In genomic region chr2:60910820-60911219, GRCm38 (mm10) we compare ENCODE assay signal across 8 mouse cellular contexts. TPM values are rescaled to one million over a fixed set of nuclear protein-coding genes. Genes with fewer than 3 reads are reported as not detected.
DNase-seq lines count a peak whose midpoint lies in the region; ATAC-seq and TF ChIP-seq lines count a peak whose summit lies in the region.

No protein-coding gene starts in this region.

- H3K9ac ChIP-seq in forebrain, embryonic 16.5 days (replicated peaks; ENCODE audit: low read depth, low read length) = no peak overlapping the region
- H3K9ac ChIP-seq in forebrain, embryonic 12.5 days = no peak overlapping the region

- no peaks in the 10 kb centered on the region for H3K27me3 ChIP-seq in forebrain, embryonic 16.5 days (replicated peaks; ENCODE audit: control insufficient read depth, insufficient read depth, low read length)
- H3K27me3 ChIP-seq in forebrain, embryonic 12.5 days = no peaks in the 10 kb centered on the region

- DNase-seq in heart, adult 9 months (ENCODE audit: low spot score in 2 of 2) = peak; percentile 73 to 84
- DNase-seq in large intestine, adult 2 months (ENCODE audit: low read depth, low spot score) = peak; percentile 36
- DNase-seq in lung, postnatal 36 days = peak; percentile 87
- DNase-seq in thymus, postnatal 0 days (ENCODE audit: low spot score) = no peak
- no peak for DNase-seq in embryo, embryonic 9.5 days (ENCODE audit: extremely low spot score)

- ATAC-seq in forebrain, embryonic 16.5 days = 0 out of 2 replicates have a peak, but pooled peaks have one; percentile 15
- ATAC-seq in forebrain, embryonic 12.5 days (ENCODE audit: low FRiP score) = no peak

- no peak for TF ChIP-seq CTCF in bone marrow macrophage, adult 2 months (IDR thresholded peaks at IDR 0.05; ENCODE audit: low read depth, low read length)

- H3K4me2 ChIP-seq in forebrain, embryonic 16.5 days (ENCODE audit: low read length) = no peak overlapping the region
- no peak overlapping the region for H3K4me2 ChIP-seq in forebrain, embryonic 12.5 days

- no peak for TF ChIP-seq POLR2A in bone marrow macrophage, adult 2 months (IDR thresholded peaks at IDR 0.05; ENCODE audit: borderline replicate concordance, low read depth, low read length)

- H3K27ac ChIP-seq in forebrain, embryonic 16.5 days (ENCODE audit: low read length) = no peak overlapping the region
- no peak overlapping the region for H3K27ac ChIP-seq in forebrain, embryonic 12.5 days
- peak overlapping the region; percentile 71 for H3K27ac ChIP-seq in bone marrow macrophage, adult 2 months (ENCODE audit: insufficient read depth, low read depth, low read length)

- H3K4me1 ChIP-seq in forebrain, embryonic 16.5 days (replicated peaks; ENCODE audit: control insufficient read depth, insufficient read depth, low read length) = no peaks in the 10 kb centered on the region
- peaks cover 8% of the 10 kb centered on the region; the same call in 1 of the 2 replicates for H3K4me1 ChIP-seq in forebrain, embryonic 12.5 days
- H3K4me1 ChIP-seq in bone marrow macrophage, adult 2 months (ENCODE audit: control insufficient read depth, insufficient read depth, low read length) = peaks cover 13% of the 10 kb centered on the region

- no peak overlapping the region for H3K4me3 ChIP-seq in forebrain, embryonic 16.5 days (replicated peaks; ENCODE audit: low read length)
- no peak overlapping the region for H3K4me3 ChIP-seq in forebrain, embryonic 12.5 days (replicated peaks)
- peak overlapping the region; percentile 7; the same call in 1 of the 2 replicates for H3K4me3 ChIP-seq in bone marrow macrophage, adult 2 months (ENCODE audit: insufficient read depth, low read length)

- no peaks in the 10 kb centered on the region for H3K9me3 ChIP-seq in forebrain, embryonic 16.5 days (ENCODE audit: control insufficient read depth, low read length)
- H3K9me3 ChIP-seq in forebrain, embryonic 12.5 days = no peaks in the 10 kb centered on the region

- H3K36me3 ChIP-seq in forebrain, embryonic 16.5 days (ENCODE audit: control insufficient read depth, insufficient read depth) = no peaks in the 10 kb centered on the region
- no peaks in the 10 kb centered on the region for H3K36me3 ChIP-seq in forebrain, embryonic 12.5 days (replicated peaks)

- 66% methylated on average over 6 of the region's 6 CpGs for WGBS in forebrain, embryonic 16.5 days
- 84% methylated on average over 6 of the region's 6 CpGs for whole genome bisulfite sequencing in forebrain, embryonic 12.5 days
- 34% methylated on average over 6 of the region's 6 CpGs for WGBS in large intestine, adult 2 months

RNA-seq across cellular contexts. Expression of gene Rbms1, which starts 52.2 kb away (rescaled TPM):
- polyA plus RNA-seq in forebrain, embryonic 16.5 days (2015; fragmentation: Nextera tagmentation; extraction: Ambion mirVana) = 23.7 and 23.8 TPM in 2 replicates
- polyA plus RNA-seq in forebrain, embryonic 12.5 days (2016; fragmentation: Nextera tagmentation; extraction: Ambion mirVana) = 24.6 and 31.9 TPM in 2 replicates
- 109 and 111 TPM in 2 replicates for polyA plus RNA-seq in bone marrow macrophage, adult 2 months (2012; ENCODE audit: insufficient read depth, insufficient read length, missing spikeins)
- 24.4 and 31.1 TPM in 2 replicates for polyA plus RNA-seq in large intestine, adult 2 months (2012; rRNA removed)
- 76.9 and 79.0 TPM in 2 replicates for polyA plus RNA-seq in thymus, postnatal 0 days (2015; fragmentation: Nextera tagmentation; extraction: Ambion mirVana)

Comparison
In these comparisons a context has a peak if more than half of its experiments do, and no peak if none do; other contexts are left out.
1. DNase-seq: peak in heart, adult 9 months (2 of 2), large intestine, adult 2 months (single experiment) and lung, postnatal 36 days (single experiment); none in thymus, postnatal 0 days (single experiment) and embryo, embryonic 9.5 days (single experiment).